Mouse (Mus musculus): ENCODE measurements around the gene Atxn2. TPM values are rescaled to one million over a fixed set of nuclear protein-coding genes. Genes with fewer than 3 reads are reported as not detected.
"Not testable (repeated sequence)": the region's sequence is repeated elsewhere in the genome, so short reads cannot be mapped to it uniquely, and the experiment has no call there.

Atxn2 gene
- polyA plus RNA-seq, 1 experiment, result 111 TPM

GRCm38 (mm10) chr5:121720888-121721585 lies 9.9 kb downstream of the Atxn2 start:
- H3K27me3 ChIP-seq (replicated peaks; ENCODE audit: control insufficient read depth, insufficient read depth, low read length), result no peaks in the 10 kb centered on the region
- DNase-seq, result no peak
- no peak overlapping the region for H3K27ac ChIP-seq (ENCODE audit: insufficient read depth, low read depth, low read length)
- H3K4me3 ChIP-seq (ENCODE audit: insufficient read depth, low read depth, low read length), result no peak overlapping the region
- peaks cover 30% of the 10 kb centered on the region; the same call in 1 of the 2 replicates for H3K4me1 ChIP-seq (ENCODE audit: control insufficient read depth, insufficient read depth, low read length)
- TF ChIP-seq POLR2A (IDR thresholded peaks at IDR 0.05; ENCODE audit: low read depth, low read length) (no peak), CTCF (conservative IDR thresholded peaks at IDR 0.05; ENCODE audit: insufficient read depth, insufficient read length, low read depth, low read length) (peak; percentile 31; the same call in 1 of the 2 replicates)
- WGBS, result 65% methylated on average over 5 of the region's 5 CpGs
- no peaks in the 10 kb centered on the region for H3K36me3 ChIP-seq (ENCODE audit: control insufficient read depth, insufficient read depth, low read length)

DNA sequence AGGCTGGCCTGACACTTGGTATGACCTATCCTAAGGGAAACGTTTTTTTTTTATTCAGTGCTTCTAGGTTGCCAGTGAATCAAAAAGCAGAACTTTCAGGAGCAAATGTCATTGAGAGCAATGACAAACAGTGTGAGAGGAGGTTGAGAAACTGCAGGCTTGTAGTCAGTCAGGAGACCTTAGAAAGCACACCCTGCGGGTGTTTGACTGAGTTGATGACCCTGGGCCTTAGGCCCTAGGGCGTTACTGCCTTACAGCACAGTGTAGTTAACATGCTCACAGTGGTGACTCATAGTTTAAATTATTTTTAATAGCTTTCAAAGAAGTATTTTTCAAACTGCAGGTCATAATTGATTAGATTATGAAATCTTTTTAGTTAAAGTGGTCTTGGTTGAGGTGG lies 10.7 kb downstream of the Atxn2 start:
- H3K4me3 ChIP-seq (ENCODE audit: insufficient read depth, low read depth, low read length), result no peak overlapping the region
- 30% methylated on average over 3 of the region's 3 CpGs for WGBS
- H3K4me1 ChIP-seq (ENCODE audit: control insufficient read depth, insufficient read depth, low read length), result peaks cover 24% of the 10 kb centered on the region; the same call in 1 of the 2 replicates
- H3K27ac ChIP-seq (ENCODE audit: insufficient read depth, low read depth, low read length), result no peak overlapping the region
- H3K27me3 ChIP-seq (replicated peaks; ENCODE audit: control insufficient read depth, insufficient read depth, low read length), result no peaks in the 10 kb centered on the region
- no peaks in the 10 kb centered on the region for H3K36me3 ChIP-seq (ENCODE audit: control insufficient read depth, insufficient read depth, low read length)
- DNase-seq, result no peak
- TF ChIP-seq POLR2A (IDR thresholded peaks at IDR 0.05; ENCODE audit: low read depth, low read length), result no peak
- no peak for TF ChIP-seq CTCF (conservative IDR thresholded peaks at IDR 0.05; ENCODE audit: insufficient read depth, insufficient read length, low read depth, low read length)

GRCm38 (mm10) chr5:121724678-121725077 lies 13.5 kb downstream of the Atxn2 start:
- Histone ChIP-seq H3K36me3 (ENCODE audit: control insufficient read depth, insufficient read depth, low read length) (no peaks in the 10 kb centered on the region), H3K27me3 (replicated peaks; ENCODE audit: control insufficient read depth, insufficient read depth, low read length) (no peaks in the 10 kb centered on the region), H3K27ac (ENCODE audit: insufficient read depth, low read depth, low read length) (no peak overlapping the region), H3K4me3 (ENCODE audit: insufficient read depth, low read depth, low read length) (no peak overlapping the region), H3K4me1 (ENCODE audit: control insufficient read depth, insufficient read depth, low read length) (peaks cover 32% of the 10 kb centered on the region)
- 45% methylated on average over 1 of the region's 1 CpGs for WGBS
- DNase-seq, result peak; percentile 74
- TF ChIP-seq POLR2A (IDR thresholded peaks at IDR 0.05; ENCODE audit: low read depth, low read length) (no peak), CTCF (conservative IDR thresholded peaks at IDR 0.05; ENCODE audit: insufficient read depth, insufficient read length, low read depth, low read length) (no peak)

GRCm38 (mm10) chr5:121730057-121730456 lies 18.9 kb downstream of the Atxn2 start:
- WGBS, result 66% methylated on average over 2 of the region's 2 CpGs
- H3K4me3 ChIP-seq (ENCODE audit: insufficient read depth, low read depth, low read length), result no peak overlapping the region
- H3K27ac ChIP-seq (ENCODE audit: insufficient read depth, low read depth, low read length), result peak overlapping the region; percentile 66
- H3K27me3 ChIP-seq (replicated peaks; ENCODE audit: control insufficient read depth, insufficient read depth, low read length), result no peaks in the 10 kb centered on the region
- peaks cover 22% of the 10 kb centered on the region for H3K4me1 ChIP-seq (ENCODE audit: control insufficient read depth, insufficient read depth, low read length)
- no peak for DNase-seq
- TF ChIP-seq POLR2A (IDR thresholded peaks at IDR 0.05; ENCODE audit: low read depth, low read length) (no peak), CTCF (conservative IDR thresholded peaks at IDR 0.05; ENCODE audit: insufficient read depth, insufficient read length, low read depth, low read length) (no peak)
- no peaks in the 10 kb centered on the region for H3K36me3 ChIP-seq (ENCODE audit: control insufficient read depth, insufficient read depth, low read length)

DNA sequence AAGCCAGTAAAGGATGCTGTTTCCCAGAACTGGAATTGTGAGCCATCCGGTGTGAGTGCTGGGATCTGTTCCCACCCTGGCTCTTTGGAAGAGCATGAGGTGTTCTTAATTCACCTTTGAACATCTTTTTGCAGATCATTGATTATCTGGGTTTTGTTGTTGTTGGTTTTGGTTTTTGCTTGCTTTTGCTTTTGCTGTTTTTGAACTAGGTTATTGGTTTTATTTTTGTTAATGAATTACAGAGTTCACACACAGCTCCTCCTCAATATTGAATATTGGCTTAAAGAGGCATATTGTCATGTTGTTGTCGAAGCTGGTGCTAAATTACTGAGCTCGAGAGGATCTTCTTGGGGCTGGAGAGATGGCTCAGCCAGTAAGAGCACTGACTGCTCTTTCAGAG lies 25.5 kb downstream of the Atxn2 start:
- 55% methylated on average over 3 of the region's 3 CpGs for WGBS

DNA sequence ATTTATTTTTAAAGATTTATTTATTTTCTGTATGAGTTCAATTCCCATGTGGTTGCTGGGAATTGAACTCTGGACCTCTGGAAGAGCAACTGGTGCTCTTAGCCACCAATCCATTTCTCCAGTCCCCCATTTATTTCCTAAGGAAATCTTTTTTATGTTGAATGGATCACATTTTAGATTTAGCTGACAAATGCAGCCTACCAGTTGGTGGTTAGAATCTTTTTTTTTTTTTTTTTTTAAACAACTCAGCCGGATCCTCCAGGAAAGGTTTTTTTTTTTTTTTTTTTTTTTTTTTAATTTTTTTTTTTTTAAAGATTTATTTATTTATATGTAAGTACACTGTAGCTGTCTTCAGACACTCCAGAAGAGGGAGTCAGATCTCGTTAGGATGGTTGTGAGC lies 27.0 kb downstream of the Atxn2 start:
- 55% methylated on average over 2 of the region's 2 CpGs for WGBS
- peaks cover 27% of the 10 kb centered on the region for H3K4me1 ChIP-seq (ENCODE audit: control insufficient read depth, insufficient read depth, low read length)
- H3K36me3 ChIP-seq (ENCODE audit: control insufficient read depth, insufficient read depth, low read length); H3K27me3 ChIP-seq (replicated peaks; ENCODE audit: control insufficient read depth, insufficient read depth, low read length); DNase-seq; H3K4me3 ChIP-seq (ENCODE audit: insufficient read depth, low read depth, low read length); H3K27ac ChIP-seq (ENCODE audit: insufficient read depth, low read depth, low read length): not testable (repeated sequence)

More for the DNA sequence above, 25.5 kb downstream of the Atxn2 start:
- no peak overlapping the region for H3K27ac ChIP-seq (ENCODE audit: insufficient read depth, low read depth, low read length)
- TF ChIP-seq POLR2A (IDR thresholded peaks at IDR 0.05; ENCODE audit: low read depth, low read length) (no peak), CTCF (conservative IDR thresholded peaks at IDR 0.05; ENCODE audit: insufficient read depth, insufficient read length, low read depth, low read length) (no peak)
- H3K4me1 ChIP-seq (ENCODE audit: control insufficient read depth, insufficient read depth, low read length), result peaks cover 27% of the 10 kb centered on the region
- no peaks in the 10 kb centered on the region for H3K27me3 ChIP-seq (replicated peaks; ENCODE audit: control insufficient read depth, insufficient read depth, low read length)
- peak; percentile 43 for DNase-seq
- H3K36me3 ChIP-seq (ENCODE audit: control insufficient read depth, insufficient read depth, low read length), result no peaks in the 10 kb centered on the region
- no peak overlapping the region for H3K4me3 ChIP-seq (ENCODE audit: insufficient read depth, low read depth, low read length)

- Histone ChIP-seq H3K36me3 (ENCODE audit: control insufficient read depth, insufficient read depth, low read length) (no peaks in the 10 kb centered on the region), H3K4me1 (ENCODE audit: control insufficient read depth, insufficient read depth, low read length) (peaks cover 32% of the 10 kb centered on the region), H3K4me3 (ENCODE audit: insufficient read depth, low read depth, low read length) (no peak overlapping the region), H3K27ac (ENCODE audit: insufficient read depth, low read depth, low read length) (peak overlapping the region; percentile 32; the same call in 1 of the 2 replicates), H3K27me3 (replicated peaks; ENCODE audit: control insufficient read depth, insufficient read depth, low read length) (no peaks in the 10 kb centered on the region)
- DNase-seq, result peak; percentile 45
- WGBS, result 69% methylated on average over 7 of the region's 7 CpGs
- TF ChIP-seq CTCF (conservative IDR thresholded peaks at IDR 0.05; ENCODE audit: insufficient read depth, insufficient read length, low read depth, low read length) (no peak), POLR2A (IDR thresholded peaks at IDR 0.05; ENCODE audit: low read depth, low read length) (no peak)
Measured at GRCm38 (mm10) chr5:121738576-121739191, 27.5 kb downstream of the Atxn2 start.

All from kidney, adult 2 months (tissue).